Mouse (Mus musculus) testis, postnatal 14 days (tissue): ENCODE measurements around the gene Dtnbp1.

Source experiments
- DNase-seq: peaks from one replicate; pipeline ENCODE4 v3.0.0; 2021; ENCODE audit warnings: low spot score

Dtnbp1 gene

GRCm38 (mm10) chr13:45001228-45001910 is 578 bp downstream of the Dtnbp1 start:
- peak; percentile 72 for DNase-seq

GRCm38 (mm10) chr13:45000836-45001227 is 1.1 kb downstream of the Dtnbp1 start:
- no peak for DNase-seq

- DNase-seq = no peak
Observed at GRCm38 (mm10) chr13:44999211-44999610, 2.7 kb downstream of the Dtnbp1 start.

- no peak for DNase-seq
Observed at GRCm38 (mm10) chr13:44996339-44996738, 5.6 kb downstream of the Dtnbp1 start.

- DNase-seq = no peak
Observed at GRCm38 (mm10) chr13:44992550-44993205, 9.3 kb downstream of the Dtnbp1 start.

GRCm38 (mm10) chr13:44991936-44992335 is 10.0 kb downstream of the Dtnbp1 start:
- no peak for DNase-seq

- no peak for DNase-seq
Observed at GRCm38 (mm10) chr13:44990073-44990682, 11.8 kb downstream of the Dtnbp1 start.

GRCm38 (mm10) chr13:44986352-44986751 is 15.6 kb downstream of the Dtnbp1 start:
- DNase-seq = no peak

GRCm38 (mm10) chr13:44985321-44985720 is 16.6 kb downstream of the Dtnbp1 start:
- no peak for DNase-seq

GRCm38 (mm10) chr13:44983635-44984401 is 18.1 kb downstream of the Dtnbp1 start:
- DNase-seq = no peak

- no peak for DNase-seq
Observed at GRCm38 (mm10) chr13:44982799-44983198, 19.1 kb downstream of the Dtnbp1 start.

- no peak for DNase-seq
Observed at GRCm38 (mm10) chr13:44979433-44979832, 22.5 kb downstream of the Dtnbp1 start.

- DNase-seq = no peak
Observed at GRCm38 (mm10) chr13:44977483-44978141, 24.3 kb downstream of the Dtnbp1 start.

- no peak for DNase-seq
Observed at GRCm38 (mm10) chr13:44977059-44977458, 24.9 kb downstream of the Dtnbp1 start.

GRCm38 (mm10) chr13:44960542-44961291 is 41.2 kb downstream of the Dtnbp1 start:
- peak; percentile 23 for DNase-seq

- DNase-seq = no peak
Observed at GRCm38 (mm10) chr13:44957049-44957448, 44.9 kb downstream of the Dtnbp1 start.

- DNase-seq = no peak
Observed at GRCm38 (mm10) chr13:44955781-44956180, 46.2 kb downstream of the Dtnbp1 start.

GRCm38 (mm10) chr13:44954232-44954568 is 47.7 kb downstream of the Dtnbp1 start:
- DNase-seq = no peak

GRCm38 (mm10) chr13:44953546-44954231 is 48.3 kb downstream of the Dtnbp1 start:
- peak; percentile 68 for DNase-seq

- DNase-seq = no peak
Observed at GRCm38 (mm10) chr13:44952393-44953086, 49.4 kb downstream of the Dtnbp1 start.
